19 mouse cellular contexts compared by ENCODE assay signal in the genomic region with DNA sequence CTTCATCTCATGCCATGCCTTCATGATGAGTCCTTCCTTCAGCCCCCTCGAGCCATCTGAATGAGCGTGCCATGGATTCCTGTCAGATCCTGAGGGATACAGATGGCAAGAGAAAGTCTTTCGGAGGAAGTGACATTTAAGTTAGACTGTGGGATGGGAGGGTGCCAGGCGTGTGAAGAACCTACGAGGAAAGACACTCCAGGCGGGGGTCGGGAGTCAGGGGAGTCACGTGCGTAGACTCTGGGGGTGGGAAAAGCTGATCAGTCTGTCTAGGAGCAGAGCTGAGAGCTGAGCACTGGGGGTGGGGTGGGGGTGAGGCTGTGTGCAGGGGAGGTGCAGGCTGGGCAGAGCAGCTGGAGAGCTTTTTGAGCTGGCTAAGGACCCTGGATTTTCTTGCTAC.
DNase-seq lines count a peak whose midpoint lies in the region; ATAC-seq lines count a peak whose summit lies in the region.
"Had no signal": no experiment of that assay in that cellular context is flagged by ENCODE, and none has a peak within 500 bp of the region (broad histone marks: within the 10 kb centered on the region; RNA-seq: fewer than 3 reads in every experiment).

No protein-coding gene starts in this region.

- H3K4me1 ChIP-seq in megakaryocyte, embryonic 14.5 days: no peaks in the 10 kb centered on the region
- H3K4me1 ChIP-seq: embryonic facial prominence, embryonic 12.5 days; heart, embryonic 12.5 days; liver, embryonic 13.5 days; midbrain, embryonic 10.5 days had no signal

- ATAC-seq in megakaryocyte, adult 5-6 weeks (ENCODE audit: poor library complexity, severe bottlenecking): no peak
- ATAC-seq: activated CD4-positive, CD25-positive, alpha-beta regulatory T cell, adult 4 months; inflammation-experienced regulatory T-cells, adult 6 months had no signal

- H3K4me3 ChIP-seq in megakaryocyte, embryonic 14.5 days (replicated peaks): peak overlapping the region; percentile 33
- H3K4me3 ChIP-seq: embryonic facial prominence, embryonic 12.5 days; heart, embryonic 12.5 days; limb, embryonic 10.5 days; liver, embryonic 13.5 days; midbrain, embryonic 10.5 days; myocyte had no signal

- H3K9me3 ChIP-seq in megakaryocyte, embryonic 14.5 days: peaks cover 5% of the 10 kb centered on the region
- H3K9me3 ChIP-seq: embryonic facial prominence, embryonic 12.5 days; heart, embryonic 12.5 days; limb, embryonic 10.5 days; liver, embryonic 13.5 days; midbrain, embryonic 10.5 days had no signal

- peak; percentile 20 to 48 for DNase-seq in layer of hippocampus, postnatal 14 days (ENCODE audit: low spot score in 2 of 2)
- peak; percentile 52 to 89 for DNase-seq in left cerebral cortex, postnatal 25 days (ENCODE audit: low spot score in 2 of 2)
- DNase-seq in telencephalon, adult 2 months (ENCODE audit: low read depth, low spot score): peak; percentile 84
- DNase-seq in lung, adult 18-20 months: no peak
- no peak for DNase-seq in urinary bladder, postnatal 14 days (ENCODE audit: low spot score)
- DNase-seq in lung, postnatal 14 days: no peak
- DNase-seq: adrenal gland, postnatal 36 days; liver, embryonic 13.5 days; lung, postnatal 10 days; thymus, adult 2 months had no signal

- H3K27me3 ChIP-seq in megakaryocyte, embryonic 14.5 days (replicated peaks): no peaks in the 10 kb centered on the region
- H3K27me3 ChIP-seq: embryonic facial prominence, embryonic 12.5 days; heart, embryonic 12.5 days; liver, embryonic 13.5 days had no signal

- intact Hi-C loops in left cerebral cortex, postnatal 25 days (cut with DNase I): no loop called here

- H3K36me3 ChIP-seq in megakaryocyte, embryonic 14.5 days (replicated peaks; ENCODE audit: low read length): no peaks in the 10 kb centered on the region
- H3K36me3 ChIP-seq: embryonic facial prominence, embryonic 12.5 days; heart, embryonic 12.5 days; limb, embryonic 10.5 days; liver, embryonic 13.5 days; midbrain, embryonic 10.5 days had no signal

Comparison
In these comparisons a context has a peak if more than half of its experiments do, and no peak if none do; other contexts are left out.
1. DNase-seq: peak in layer of hippocampus, postnatal 14 days (2 of 2), left cerebral cortex, postnatal 25 days (2 of 2) and telencephalon, adult 2 months (single experiment); none in lung, adult 18-20 months (0 of 2), urinary bladder, postnatal 14 days (single experiment) and lung, postnatal 14 days (single experiment).